Mouse (Mus musculus) heart, adult 9 months (tissue): ENCODE measurements at regions not wholly inside any gene's neighbourhood (a gene's known extent, or its start where the extent isn't known, plus 50 kb on each side); places are given as distances from the start of the nearest gene placed in this dataset.

Source experiments
- DNase-seq, 2 experiments: peaks; one replicate each; pipeline ENCODE4 v3.0.0; 2022; ENCODE audit warnings: low spot score in 2 of 2

- no peak for DNase-seq
Measured at GRCm38 (mm10) chr13:51973461-51973860, 127.0 kb downstream of the Gadd45g start.

DNA sequence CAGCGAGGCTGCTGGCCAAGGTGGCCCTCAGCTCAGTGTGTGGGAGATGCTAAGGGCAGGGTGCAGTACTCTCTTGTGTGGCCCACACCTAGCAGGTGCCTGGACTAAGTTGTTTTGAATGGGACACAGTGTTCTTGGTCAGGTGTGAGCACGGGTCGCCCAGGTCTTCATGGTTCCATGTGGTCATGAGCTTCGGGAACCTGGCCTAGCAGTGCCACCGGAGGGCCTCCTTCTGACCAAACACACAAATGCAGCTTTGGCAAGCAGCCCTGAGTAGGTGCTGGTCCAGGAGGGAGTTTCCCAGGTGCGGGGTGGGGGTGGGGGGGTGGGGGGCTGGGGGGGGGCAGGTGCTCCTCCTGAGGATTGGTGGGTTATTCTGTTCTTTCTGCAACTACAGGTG is 127.6 kb downstream of the Gadd45g start:
- no peak for DNase-seq

DNA sequence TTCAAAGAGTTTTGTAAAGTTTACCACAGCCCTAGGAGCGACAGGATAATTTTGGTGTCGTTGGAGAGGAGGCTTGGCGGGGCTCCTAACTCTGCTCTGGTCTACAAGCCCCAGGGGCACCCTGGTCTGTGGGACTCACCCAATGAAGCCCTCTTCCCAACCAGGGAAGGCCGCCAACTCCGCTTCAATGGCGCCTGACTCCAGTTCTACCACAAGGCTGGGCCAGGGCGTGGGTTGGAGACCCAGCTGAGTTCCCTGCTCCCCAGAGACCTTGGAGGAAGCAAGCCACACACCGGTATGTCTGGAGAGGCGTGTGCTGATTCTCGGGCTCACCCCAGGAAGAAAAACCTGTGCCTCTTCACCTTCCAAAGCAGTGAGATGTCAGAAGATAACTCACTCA is 128.9 kb downstream of the Gadd45g start:
- DNase-seq = no peak

GRCm38 (mm10) chr13:51975801-51976601 is 129.5 kb downstream of the Gadd45g start:
- DNase-seq = peak; percentile 74 to 82

GRCm38 (mm10) chr13:51976620-51977214 is 130.2 kb downstream of the Gadd45g start:
- no peak for DNase-seq

DNA sequence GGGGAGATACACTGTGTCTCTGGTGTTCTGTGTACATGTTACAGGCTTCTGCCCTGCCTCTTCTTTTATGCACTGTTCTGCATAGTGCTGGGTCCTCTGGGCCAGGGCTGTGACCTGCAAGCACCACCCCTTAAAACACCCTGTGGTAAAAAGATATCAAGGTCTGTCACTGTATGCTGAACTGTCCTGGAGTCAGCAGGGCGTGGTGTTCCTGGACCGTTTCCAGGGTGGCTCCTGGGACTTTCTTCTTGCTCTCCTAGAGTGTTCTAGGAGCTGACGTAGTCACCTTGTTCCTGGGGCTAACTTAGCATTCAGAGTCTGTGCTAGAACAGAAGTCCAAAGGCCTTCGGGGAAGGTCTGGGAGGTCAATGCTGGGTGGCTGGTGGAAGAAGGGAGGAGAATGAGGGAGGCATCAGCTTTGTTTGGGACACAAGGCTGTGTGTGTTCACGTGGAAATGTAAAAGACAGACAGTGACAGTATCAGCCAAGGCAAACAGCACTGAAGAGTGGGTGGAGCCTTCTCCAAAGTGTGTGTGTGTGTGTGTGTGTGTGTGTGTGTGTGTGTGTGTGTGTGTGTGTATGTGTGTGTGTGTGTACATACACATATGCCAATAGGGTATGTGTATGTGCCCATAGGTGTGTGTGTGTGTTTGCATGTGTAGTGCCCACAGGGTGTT is 133.0 kb downstream of the Gadd45g start:
- DNase-seq = no peak

- DNase-seq = no peak
Measured at GRCm38 (mm10) chr13:51980344-51980743, 133.9 kb downstream of the Gadd45g start.

GRCm38 (mm10) chr13:51983002-51983401 is 136.5 kb downstream of the Gadd45g start:
- no peak for DNase-seq

DNA sequence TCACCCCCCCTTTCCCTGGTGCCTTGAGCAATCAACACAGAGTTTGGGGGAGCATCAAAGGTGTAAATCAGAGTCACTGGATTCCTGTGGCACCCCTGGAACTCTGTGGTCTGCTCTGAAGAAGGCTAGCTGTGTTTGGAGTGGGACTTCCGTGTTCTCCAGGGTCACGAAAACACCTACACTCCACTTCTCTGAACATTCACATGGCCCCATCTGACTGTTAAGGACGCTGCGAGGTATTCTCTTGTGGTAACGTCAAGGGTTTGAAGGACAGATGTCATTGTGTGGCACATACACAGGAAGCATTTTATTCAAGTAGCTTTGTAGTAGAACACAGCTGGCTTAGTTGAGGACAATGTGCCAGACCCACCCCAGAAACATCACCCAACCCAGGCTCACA is 137.1 kb downstream of the Gadd45g start:
- DNase-seq = no peak

DNA sequence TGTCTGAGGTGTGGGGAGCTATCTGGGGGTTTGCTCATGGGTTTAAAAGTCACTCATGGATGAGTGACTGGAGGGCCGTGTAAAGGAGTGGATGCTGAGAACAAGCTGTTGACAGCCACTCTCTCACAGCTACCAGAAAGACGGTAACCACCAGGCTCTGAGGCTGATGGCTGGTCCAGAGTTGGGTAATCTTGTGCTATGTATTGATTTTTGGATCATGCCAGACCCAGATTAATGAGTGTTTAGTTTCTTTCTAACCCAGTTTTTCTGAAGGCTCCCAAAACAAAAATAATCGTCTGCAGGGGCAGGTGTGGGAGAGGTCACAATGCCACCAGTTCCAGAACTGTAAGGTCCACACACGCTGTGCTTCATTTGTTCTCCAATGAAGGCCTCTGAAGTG is 144.9 kb downstream of the Gadd45g start:
- no peak for DNase-seq

DNA sequence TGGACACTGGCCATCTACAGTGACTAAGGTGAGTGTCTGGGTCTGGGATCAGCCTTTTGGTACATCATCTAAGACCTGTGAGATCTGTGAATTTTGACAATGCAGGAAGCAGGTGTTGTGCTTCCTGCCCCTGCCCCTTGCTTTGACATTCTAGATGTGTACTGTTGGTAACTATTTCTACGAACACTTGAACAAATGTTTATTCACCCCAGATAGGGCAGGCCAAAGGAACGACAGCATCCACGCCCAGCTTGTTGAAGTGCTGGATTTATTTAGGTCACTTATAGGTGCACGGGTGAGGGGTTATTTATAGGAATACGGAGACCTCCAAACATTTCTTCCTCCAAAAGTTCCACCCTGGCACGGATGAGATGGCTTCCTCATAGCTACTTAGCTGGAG is 146.4 kb downstream of the Gadd45g start:
- DNase-seq = no peak

DNA sequence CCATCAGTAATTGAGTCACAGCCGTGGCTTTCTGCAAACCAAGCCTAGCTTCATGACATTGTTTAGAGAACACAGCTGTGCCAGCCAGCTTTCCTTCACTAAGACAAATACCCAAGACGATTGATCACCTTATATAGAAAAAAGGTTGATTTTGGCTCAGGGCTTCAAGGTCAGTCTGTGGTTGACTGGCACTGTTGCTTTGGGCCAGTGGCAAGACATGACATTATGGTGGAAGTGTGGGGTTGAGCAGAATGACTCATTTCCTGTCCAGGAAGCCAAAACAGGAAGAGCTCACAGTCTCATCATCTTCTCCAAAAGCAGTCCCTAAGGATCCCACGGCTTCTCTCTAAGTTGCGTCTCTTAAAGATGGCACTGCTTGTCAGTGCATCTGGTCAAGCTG is 149.7 kb downstream of the Gadd45g start:
- no peak for DNase-seq

- DNase-seq = no peak
Measured at GRCm38 (mm10) chr13:51998542-51998941, 152.1 kb downstream of the Gadd45g start.

DNA sequence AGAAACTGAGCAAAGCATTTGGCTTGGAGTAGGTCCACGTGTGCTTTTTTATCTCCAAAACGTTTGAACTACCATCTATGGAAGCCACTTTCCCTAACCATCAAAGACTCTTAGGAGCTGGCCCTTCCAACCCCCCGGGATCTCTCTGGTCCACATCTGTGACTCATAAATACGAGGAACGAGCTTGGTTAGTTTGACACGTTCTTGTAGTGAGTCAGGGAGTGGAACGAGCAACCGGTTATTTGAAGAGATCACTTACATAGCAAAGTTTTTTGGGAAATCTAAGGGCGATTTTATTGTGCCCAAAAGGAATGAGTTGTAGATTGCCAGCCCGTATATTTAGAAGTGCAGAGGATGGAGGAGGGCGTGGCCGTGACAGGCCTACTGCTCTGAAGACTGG is 155.3 kb downstream of the Gadd45g start:
- no peak for DNase-seq

GRCm38 (mm10) chr13:52003946-52004539 is 157.6 kb downstream of the Gadd45g start:
- DNase-seq = no peak

DNA sequence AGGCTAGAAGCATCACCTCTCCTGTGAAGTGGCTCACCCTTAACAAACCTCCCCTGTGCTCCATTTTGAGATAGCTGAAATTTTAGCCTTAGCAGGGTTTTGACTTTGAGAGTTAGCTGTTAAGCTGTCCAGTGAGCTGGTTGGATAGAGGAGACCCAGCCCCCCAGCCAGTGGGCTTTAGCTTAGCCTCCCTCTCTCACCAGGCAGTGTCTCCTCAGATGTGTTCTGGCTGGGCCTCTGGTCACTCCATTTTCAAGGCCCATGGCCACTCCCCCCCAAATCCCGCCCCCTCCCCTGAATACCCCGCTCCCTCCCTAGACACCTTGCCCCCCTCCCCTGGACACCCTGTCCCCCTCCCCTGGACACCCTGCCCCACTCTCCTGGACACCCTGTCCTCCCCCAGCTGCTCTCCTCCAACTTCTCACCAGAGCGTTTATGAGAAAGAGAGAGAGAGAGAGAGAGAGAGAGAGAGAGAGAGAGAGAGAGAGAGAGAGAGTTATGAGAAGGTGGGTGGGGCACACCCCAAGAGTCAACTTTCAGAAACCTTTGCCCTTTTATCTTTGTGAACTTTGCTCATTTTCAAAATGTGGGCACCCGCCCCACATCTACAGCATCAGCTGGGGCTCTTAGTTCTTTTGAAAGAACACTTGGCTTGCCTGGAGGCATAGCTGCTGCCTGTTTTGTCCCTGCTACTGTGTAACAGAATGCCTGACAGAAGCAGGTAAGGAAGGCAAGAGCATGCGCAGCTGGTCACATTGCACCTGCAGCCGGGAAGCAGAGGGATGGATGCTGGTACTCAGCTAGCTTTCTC is 161.3 kb downstream of the Gadd45g start:
- DNase-seq = no peak

GRCm38 (mm10) chr13:52009231-52009630 is 162.8 kb downstream of the Gadd45g start:
- no peak for DNase-seq

GRCm38 (mm10) chr13:52009766-52010165 is 163.3 kb downstream of the Gadd45g start:
- no peak for DNase-seq

GRCm38 (mm10) chr13:52011001-52011400 is 164.5 kb downstream of the Gadd45g start:
- DNase-seq = no peak

GRCm38 (mm10) chr13:52013182-52013581 is 166.7 kb downstream of the Gadd45g start:
- no peak for DNase-seq

DNA sequence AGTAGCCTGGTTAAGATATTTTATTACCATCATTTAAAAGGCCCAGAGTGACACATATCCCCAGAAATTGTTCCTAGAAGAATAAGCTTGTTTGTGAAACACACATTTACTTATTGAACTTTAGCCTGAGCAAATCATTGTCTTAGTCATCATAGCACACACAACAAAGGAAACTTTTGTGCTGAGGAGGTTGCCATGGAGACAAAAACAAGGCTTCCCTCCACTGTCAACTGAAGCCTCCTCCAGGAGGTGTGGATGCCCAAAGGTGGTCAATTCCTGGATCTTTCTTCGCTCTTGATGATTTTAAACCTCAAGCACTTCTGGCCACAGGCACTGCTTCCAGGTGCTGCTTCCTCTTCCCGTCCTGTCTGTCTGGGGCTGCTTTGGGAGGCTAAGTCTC is 167.3 kb downstream of the Gadd45g start:
- no peak for DNase-seq

GRCm38 (mm10) chr13:52014566-52014965 is 168.1 kb downstream of the Gadd45g start:
- DNase-seq = no peak
